Mouse (Mus musculus) splenic B cell, adult 2 months (primary cell): ENCODE data around the gene Me3.

Source experiments
- DNase-seq: peaks from one replicate; pipeline ENCODE4 v3.0.0-alpha.2; 2011; ENCODE audit warnings: low read depth, low spot score
- H3K27me3 ChIP-seq: 2 replicates; pipeline ENCODE4 v1.6.1; 2012; ENCODE audit warnings: mild to moderate bottlenecking, low read length, moderate library complexity, mixed read lengths; ENCODE audit not compliant: control insufficient read depth, poor library complexity, insufficient read depth, severe bottlenecking
- H3K36me3 ChIP-seq: 2 replicates; pipeline ENCODE4 v1.6.1; 2012; ENCODE audit warnings: mild to moderate bottlenecking, low read length, moderate library complexity, mixed read lengths; ENCODE audit not compliant: control insufficient read depth, poor library complexity, insufficient read depth, severe bottlenecking

The Me3 gene

DNA sequence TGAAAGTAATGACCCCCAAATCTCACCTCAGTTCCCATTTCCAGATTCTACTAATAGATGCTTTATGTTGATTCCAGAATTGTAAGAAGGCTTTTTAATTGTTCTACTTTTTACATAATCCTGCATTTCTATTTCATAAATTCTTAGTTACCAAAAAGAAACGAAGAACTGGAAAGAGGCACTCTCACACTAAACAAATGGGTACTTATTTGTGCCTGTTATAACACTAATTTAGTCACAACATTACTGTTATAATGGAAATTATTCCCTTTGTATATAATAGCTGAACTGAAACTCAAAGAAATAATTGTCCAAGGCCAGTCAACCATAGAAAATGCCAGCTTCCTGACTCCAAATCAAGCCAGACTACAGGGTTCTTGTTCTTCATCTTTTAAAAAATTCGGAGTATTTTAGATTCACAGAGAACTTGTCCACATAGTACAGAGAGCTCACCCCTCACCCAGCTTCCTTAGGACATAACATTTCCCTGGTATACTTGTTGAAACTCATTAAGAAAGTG, 47.5 kb downstream of the Me3 start:
- H3K36me3 ChIP-seq = no peaks in the 10 kb centered on the region
- DNase-seq = no peak
- no peaks in the 10 kb centered on the region for H3K27me3 ChIP-seq

DNA sequence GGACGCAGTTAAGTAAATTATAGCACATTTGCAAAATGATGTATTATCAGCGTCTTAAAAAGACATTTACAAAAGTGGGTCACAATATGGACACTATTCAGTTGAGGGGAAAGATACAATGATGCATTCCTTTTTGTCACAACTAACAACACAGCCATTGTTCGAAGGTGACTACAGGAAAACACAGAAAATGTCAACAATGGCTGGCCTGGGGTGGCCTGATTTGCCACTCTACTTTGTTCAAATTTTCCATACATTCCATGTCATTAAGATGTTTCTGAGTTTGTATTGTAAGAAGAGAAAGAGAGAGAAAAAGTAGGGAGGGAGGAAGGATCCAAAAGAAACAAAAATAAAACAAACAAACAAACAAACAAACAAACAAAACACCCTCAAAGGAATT, 48.7 kb downstream of the Me3 start:
- no peak for DNase-seq
- Histone ChIP-seq H3K27me3 (no peaks in the 10 kb centered on the region), H3K36me3 (no peaks in the 10 kb centered on the region)

DNA sequence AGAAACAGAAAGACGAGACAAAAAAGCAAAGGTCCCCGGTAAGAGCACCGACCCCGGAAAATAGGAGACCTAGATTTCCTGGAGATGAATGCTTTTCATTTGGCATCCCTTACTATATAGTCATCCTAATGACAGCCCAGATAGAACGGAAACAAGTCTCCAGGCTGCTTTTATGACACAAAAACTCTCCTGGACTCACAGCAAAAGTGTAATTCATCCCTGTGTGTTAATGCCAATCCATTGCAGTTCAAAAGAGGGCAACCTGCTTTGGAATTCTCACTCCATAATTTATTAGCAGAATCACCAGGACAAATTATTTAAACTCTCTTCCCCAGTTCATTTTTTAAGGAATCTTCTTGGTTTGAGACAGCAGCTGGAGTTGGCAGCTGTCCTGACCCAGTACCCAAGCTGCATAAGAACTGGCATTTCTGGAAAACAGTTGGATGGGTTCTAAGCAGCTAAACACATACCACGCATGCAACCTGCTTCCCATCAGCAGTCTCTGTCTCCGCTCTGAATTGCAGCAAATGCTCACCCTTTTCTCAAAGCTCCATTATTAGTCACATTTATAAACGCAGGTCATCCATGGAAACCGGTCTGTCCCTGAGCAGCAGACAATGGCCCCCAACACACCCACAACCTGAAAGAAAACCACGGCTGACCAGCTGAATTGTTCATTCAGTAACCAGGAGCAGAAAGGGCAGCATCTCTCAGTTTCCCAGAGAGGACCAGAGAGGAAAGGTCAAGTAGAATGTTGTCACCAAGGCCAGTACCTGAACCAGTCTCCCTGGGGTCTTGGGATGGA, 49.7 kb downstream of the Me3 start:
- Histone ChIP-seq H3K36me3 (no peaks in the 10 kb centered on the region), H3K27me3 (no peaks in the 10 kb centered on the region)
- DNase-seq = no peak

GRCm38 (mm10) chr7:89698186-89698585, 66.0 kb downstream of the Me3 start:
- Histone ChIP-seq H3K27me3 (no peaks in the 10 kb centered on the region), H3K36me3 (no peaks in the 10 kb centered on the region)
- peak; percentile 27 for DNase-seq

DNA sequence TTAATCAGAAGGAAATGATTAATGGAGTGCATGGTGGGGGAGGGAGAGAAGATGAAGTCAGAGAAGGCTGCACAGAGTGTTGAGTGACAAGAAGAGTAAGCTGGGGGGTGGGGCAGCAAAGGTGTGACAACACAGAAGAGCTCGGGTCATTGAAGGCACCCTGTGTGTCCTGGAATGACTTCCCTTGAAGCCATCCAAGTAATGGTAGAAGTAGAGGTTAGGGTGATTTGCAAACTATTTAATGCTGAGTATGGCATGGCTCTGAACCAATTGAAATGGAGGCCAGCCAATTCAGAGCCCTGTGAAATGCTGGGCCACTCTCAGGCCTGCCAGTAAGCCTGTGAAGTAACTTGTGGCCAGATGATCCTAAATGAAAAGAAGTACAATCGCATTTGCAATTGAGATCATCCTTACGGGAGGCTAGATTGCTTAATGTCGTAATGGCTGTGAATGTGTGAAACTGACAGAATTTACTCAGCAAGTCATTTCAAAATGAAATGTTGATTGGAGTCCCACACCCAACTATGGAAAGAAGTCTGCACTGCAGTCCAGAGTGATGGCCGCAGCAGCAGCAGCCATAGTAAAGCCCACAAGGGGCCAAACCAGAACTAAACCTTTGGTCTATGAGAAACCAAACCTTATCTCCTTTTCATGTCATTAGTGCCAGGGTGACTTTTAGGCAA, 67.6 kb downstream of the Me3 start:
- DNase-seq = no peak
- no peaks in the 10 kb centered on the region for H3K36me3 ChIP-seq

GRCm38 (mm10) chr7:89700511-89700910, 68.3 kb downstream of the Me3 start:
- Histone ChIP-seq H3K36me3 (no peaks in the 10 kb centered on the region), H3K27me3 (no peaks in the 10 kb centered on the region)
- no peak for DNase-seq

More for the DNA sequence above, 67.6 kb downstream of the Me3 start:
- H3K27me3 ChIP-seq = no peaks in the 10 kb centered on the region

DNA sequence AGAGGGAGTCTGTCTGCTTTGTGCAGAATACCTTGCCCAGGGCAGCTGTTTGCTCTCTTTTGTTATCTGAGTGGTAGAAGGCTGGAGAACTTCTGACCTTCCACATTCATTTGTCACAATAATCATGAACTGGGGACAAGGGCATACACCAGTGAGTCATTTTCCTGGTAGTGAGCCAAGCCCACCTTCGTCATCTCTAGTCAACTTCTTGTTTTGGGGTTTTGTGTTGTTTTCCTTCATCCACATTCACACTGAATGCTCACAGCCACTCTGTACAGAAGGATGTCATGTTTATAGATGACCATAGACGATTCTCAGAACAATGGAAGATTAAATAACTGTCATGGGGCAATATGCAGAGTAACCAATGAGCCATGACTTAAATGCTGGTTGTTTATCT, 78.6 kb downstream of the Me3 start:
- no peak for DNase-seq
- H3K27me3 ChIP-seq = no peaks in the 10 kb centered on the region
- no peaks in the 10 kb centered on the region for H3K36me3 ChIP-seq

DNA sequence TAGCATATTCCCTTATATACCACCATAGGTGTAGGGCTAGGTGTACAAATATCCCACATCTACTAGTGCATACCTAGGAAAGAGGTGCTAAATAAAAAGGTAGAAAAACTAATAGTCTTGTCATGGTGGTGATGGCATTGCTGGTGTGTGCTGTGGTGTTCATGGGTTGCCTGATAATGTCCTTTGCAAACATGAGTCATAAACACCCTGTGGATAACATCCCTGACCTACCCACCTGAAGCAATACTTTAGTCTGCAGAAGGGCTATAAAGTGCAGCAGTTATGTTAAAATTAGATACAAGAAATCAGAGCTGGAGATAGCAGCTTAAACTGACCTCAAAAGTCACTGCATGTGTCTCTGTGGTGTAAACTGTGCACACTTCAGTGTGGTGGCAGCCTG, 80.9 kb downstream of the Me3 start:
- DNase-seq = no peak

GRCm38 (mm10) chr7:89716226-89716625, 84.0 kb downstream of the Me3 start:
- Histone ChIP-seq H3K27me3 (no peaks in the 10 kb centered on the region), H3K36me3 (no peaks in the 10 kb centered on the region)
- DNase-seq = no peak

More for the DNA sequence above, 80.9 kb downstream of the Me3 start:
- H3K36me3 ChIP-seq = no peaks in the 10 kb centered on the region
- H3K27me3 ChIP-seq = no peaks in the 10 kb centered on the region

GRCm38 (mm10) chr7:89717521-89717920, 85.3 kb downstream of the Me3 start:
- no peaks in the 10 kb centered on the region for H3K36me3 ChIP-seq
- H3K27me3 ChIP-seq = no peaks in the 10 kb centered on the region
- DNase-seq = no peak

DNA sequence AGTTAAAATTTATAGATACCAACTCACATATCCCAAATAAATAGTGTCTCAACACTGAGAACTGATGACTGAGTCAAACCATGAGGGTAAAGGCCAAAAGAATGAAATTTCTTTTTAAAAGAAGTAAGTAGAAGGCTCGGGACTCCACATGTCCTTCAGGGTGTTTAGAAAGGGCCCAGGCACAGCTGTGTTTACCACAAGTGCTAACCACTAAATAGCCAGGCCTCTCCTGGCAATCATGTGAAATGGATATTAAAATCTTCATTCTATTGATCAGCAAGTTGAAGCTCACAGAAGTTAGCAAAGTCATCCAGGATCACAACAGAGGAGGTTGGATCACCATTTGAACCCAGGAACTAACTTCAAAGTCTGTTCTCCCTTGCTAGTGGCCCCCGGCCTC, 86.1 kb downstream of the Me3 start:
- no peaks in the 10 kb centered on the region for H3K27me3 ChIP-seq
- no peaks in the 10 kb centered on the region for H3K36me3 ChIP-seq
- DNase-seq = no peak

DNA sequence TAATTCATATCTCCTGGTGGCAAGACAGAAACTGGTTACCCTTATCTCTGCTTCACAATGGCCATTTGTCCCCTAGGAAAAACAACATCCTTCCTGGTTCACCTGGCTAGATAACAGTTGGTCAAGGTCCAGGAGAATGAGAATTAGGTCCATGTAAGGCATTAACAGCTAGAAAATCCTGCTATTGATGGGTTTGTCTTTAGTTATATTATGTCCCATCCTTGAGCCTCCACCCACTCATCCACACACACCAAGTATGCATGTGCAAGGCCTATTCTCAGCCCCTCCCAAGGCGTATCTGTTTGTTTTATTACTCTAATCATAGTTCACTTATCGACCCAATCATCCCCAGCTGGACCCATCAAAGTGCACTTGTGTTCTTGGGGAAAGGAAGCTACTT, 88.1 kb downstream of the Me3 start:
- no peak for DNase-seq
- Histone ChIP-seq H3K36me3 (no peaks in the 10 kb centered on the region), H3K27me3 (no peaks in the 10 kb centered on the region)

- Histone ChIP-seq H3K36me3 (no peaks in the 10 kb centered on the region), H3K27me3 (no peaks in the 10 kb centered on the region)
- no peak for DNase-seq
Observed at GRCm38 (mm10) chr7:89726712-89727111, 94.5 kb downstream of the Me3 start.

- Histone ChIP-seq H3K36me3 (no peaks in the 10 kb centered on the region), H3K27me3 (no peaks in the 10 kb centered on the region)
- DNase-seq = no peak
Observed at GRCm38 (mm10) chr7:89727615-89728014, 95.4 kb downstream of the Me3 start.

DNA sequence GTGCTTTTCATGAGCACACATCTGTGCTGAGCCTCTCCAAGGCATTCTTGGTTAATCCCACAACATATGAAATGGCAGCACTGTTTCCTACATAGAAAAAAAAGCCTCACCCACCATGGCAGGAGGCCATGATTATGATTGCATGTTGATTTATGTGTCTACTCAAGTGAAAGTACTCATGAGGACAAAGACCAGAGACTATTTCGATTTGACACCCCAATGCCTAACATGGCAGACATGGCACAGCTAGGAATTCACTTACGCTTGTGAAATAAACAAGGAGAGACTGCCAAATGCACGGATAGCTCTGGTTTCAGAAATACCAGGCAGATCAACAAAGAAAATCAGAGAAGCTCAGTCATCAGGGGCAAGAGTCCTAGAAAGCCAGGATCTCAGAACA, 96.2 kb downstream of the Me3 start:
- no peak for DNase-seq
- no peaks in the 10 kb centered on the region for H3K36me3 ChIP-seq
- H3K27me3 ChIP-seq = no peaks in the 10 kb centered on the region
